Mouse (Mus musculus): ENCODE data around the gene Akap6. TPM values are rescaled to one million over a fixed set of nuclear protein-coding genes. Genes with fewer than 3 reads are reported as not detected.

Akap6 gene
- polyA plus RNA-seq, 1 experiment from 2014 or later = 1.2 TPM

DNA sequence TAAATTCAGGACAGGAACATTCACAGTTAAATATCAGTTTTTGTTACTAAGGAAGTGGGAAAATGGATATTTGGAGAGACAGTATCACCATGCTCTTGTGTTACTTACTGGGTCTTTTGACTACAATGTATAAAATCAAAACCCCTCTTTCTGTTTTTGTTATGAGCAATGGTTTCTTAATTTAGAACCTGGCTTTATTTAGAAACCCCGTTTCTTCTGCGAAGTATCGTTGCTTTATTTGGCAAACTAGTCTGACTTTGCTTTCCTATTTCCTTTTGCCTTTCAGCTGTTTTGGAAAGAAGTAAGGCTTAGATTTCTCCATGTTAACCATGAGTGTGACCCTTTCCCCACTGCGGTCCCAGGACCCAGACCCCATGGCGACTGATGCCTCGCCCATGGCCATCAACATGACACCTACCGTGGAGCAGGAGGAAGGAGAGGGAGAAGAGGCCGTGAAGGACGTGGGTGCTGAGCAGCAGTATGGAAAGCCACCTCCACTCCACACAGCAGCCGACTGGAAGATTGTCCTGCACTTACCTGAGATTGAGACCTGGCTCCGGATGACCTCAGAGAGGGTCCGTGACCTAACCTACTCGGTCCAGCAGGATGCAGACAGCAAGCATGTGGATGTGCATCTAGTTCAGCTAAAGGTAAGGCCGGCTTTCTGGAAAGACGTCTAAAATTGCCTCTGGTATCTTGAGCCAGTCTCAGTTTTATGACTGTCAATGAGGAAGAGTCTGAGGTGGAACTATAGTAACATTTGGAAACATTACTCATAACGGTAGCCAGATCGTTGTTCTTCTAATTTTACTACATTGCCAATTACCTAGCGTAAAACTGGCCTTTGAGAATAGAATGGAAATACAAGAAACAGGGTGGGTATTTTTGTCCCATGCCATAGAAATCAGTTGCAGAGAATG lies 96.6 kb downstream of the Akap6 start:
- Histone ChIP-seq H3K4me2 (replicated peaks) (no peak overlapping the region), H3K4me3 (no peak overlapping the region), H3K36me3 (no peaks in the 10 kb centered on the region), H3K9ac (no peak overlapping the region), H3K27ac (no peak overlapping the region), H3K9me3 (no peaks in the 10 kb centered on the region), H3K4me1 (no peaks in the 10 kb centered on the region), H3K27me3 (0 out of 2 replicates have a peak, but pooled peaks cover 7% of the 10 kb centered on the region)
- ATAC-seq (ENCODE audit: low FRiP score, low read depth) = no peak
- WGBS = 83% methylated on average over 18 of the region's 18 CpGs

DNA sequence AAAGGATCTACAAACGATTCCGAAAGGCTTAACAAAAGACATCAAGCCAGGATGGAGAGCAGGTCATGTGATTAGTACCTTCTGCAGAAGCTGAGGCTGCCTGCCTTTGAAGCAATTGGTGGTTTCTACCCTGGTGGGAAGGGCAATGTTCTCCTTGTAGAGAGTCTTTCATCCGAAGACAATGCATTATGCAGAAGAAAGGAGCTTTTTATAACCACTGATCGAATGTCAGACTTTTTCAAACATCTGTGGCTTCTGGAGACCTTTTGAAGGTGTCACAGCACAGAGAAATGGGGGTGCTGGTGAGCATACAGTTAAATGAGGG lies 97.2 kb downstream of the Akap6 start:
- no peaks in the 10 kb centered on the region for H3K9me3 ChIP-seq
- 0 out of 2 replicates have a peak, but pooled peaks cover 3% of the 10 kb centered on the region for H3K27me3 ChIP-seq
- H3K4me2 ChIP-seq (replicated peaks) = no peak overlapping the region
- no peaks in the 10 kb centered on the region for H3K4me1 ChIP-seq
- H3K36me3 ChIP-seq = no peaks in the 10 kb centered on the region
- no peak overlapping the region for H3K9ac ChIP-seq
- H3K4me3 ChIP-seq = no peak overlapping the region
- no peak for ATAC-seq (ENCODE audit: low FRiP score, low read depth)
- WGBS = 74% methylated on average over 4 of the region's 4 CpGs
- no peak overlapping the region for H3K27ac ChIP-seq

DNA sequence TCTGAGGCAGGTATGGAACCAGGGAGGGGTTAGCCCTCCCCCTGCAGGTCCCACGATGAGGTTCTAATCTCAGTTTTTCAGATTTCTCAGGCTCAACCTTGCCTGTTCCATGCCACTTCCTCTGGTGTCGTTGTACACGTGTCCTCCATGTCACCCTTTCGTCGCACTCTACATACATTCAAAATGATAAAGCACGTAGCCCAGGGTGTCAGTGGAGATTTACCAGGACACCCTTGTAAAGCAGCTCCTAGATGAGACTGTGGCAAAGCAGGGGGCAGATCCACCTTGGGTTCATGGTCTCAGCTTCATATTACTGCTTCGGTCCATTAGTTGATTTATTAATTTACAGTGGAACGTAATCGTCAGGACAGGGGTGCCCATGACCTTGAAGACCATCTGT lies 100.5 kb downstream of the Akap6 start:
- no peaks in the 10 kb centered on the region for H3K4me1 ChIP-seq
- H3K27me3 ChIP-seq = no peaks in the 10 kb centered on the region
- no peak overlapping the region for H3K27ac ChIP-seq
- H3K36me3 ChIP-seq = no peaks in the 10 kb centered on the region
- no peak overlapping the region for H3K4me3 ChIP-seq
- no peak overlapping the region for H3K4me2 ChIP-seq (replicated peaks)
- WGBS = 84% methylated on average over 9 of the region's 9 CpGs
- no peak overlapping the region for H3K9ac ChIP-seq
- 0 out of 2 replicates have a peak, but pooled peaks cover 3% of the 10 kb centered on the region for H3K9me3 ChIP-seq
- no peak for ATAC-seq (ENCODE audit: low FRiP score, low read depth)

DNA sequence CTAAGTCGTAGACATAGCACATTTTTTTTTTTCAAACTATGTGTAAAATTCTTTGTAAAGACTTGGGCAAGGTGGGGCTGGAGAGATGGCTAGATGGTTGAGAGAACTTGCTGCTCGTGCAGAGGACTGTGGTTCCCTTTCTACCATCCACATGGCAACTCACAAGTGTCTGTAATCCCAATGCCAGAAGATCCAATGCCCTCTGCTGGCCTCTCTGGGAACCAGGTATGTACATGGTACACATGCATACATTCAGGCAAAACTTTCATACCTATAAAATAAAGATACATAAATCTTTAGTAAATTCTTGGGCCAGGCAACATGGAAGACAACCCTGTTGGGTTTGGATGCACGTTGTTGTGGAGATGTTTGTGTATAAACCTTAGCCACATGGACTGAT lies 107.1 kb downstream of the Akap6 start:
- Histone ChIP-seq H3K36me3 (no peaks in the 10 kb centered on the region), H3K4me1 (no peaks in the 10 kb centered on the region), H3K9ac (no peak overlapping the region), H3K27me3 (no peaks in the 10 kb centered on the region), H3K27ac (no peak overlapping the region), H3K4me3 (no peak overlapping the region), H3K9me3 (0 out of 2 replicates have a peak, but pooled peaks cover 3% of the 10 kb centered on the region), H3K4me2 (replicated peaks) (no peak overlapping the region)
- no peak for ATAC-seq (ENCODE audit: low FRiP score, low read depth)
- WGBS = 72% methylated on average over 3 of the region's 3 CpGs

- no peaks in the 10 kb centered on the region for H3K27me3 ChIP-seq
- no peak overlapping the region for H3K4me3 ChIP-seq
- 66% methylated on average over 7 of the region's 7 CpGs for WGBS
- H3K27ac ChIP-seq = no peak overlapping the region
- ATAC-seq (ENCODE audit: low FRiP score, low read depth) = no peak
- H3K4me2 ChIP-seq (replicated peaks) = no peak overlapping the region
- H3K9ac ChIP-seq = no peak overlapping the region
- H3K36me3 ChIP-seq = no peaks in the 10 kb centered on the region
- no peaks in the 10 kb centered on the region for H3K9me3 ChIP-seq
- no peaks in the 10 kb centered on the region for H3K4me1 ChIP-seq
These were observed 119.4 kb downstream of the Akap6 start for GRCm38 (mm10) chr12:52818588-52818987.

- no peak for ATAC-seq (ENCODE audit: low FRiP score, low read depth)
- Histone ChIP-seq H3K4me1 (no peaks in the 10 kb centered on the region), H3K27ac (no peak overlapping the region), H3K9me3 (no peaks in the 10 kb centered on the region), H3K4me3 (no peak overlapping the region), H3K36me3 (no peaks in the 10 kb centered on the region), H3K4me2 (replicated peaks) (no peak overlapping the region), H3K9ac (no peak overlapping the region), H3K27me3 (no peaks in the 10 kb centered on the region)
- 87% methylated on average over 5 of the region's 5 CpGs for WGBS
These were observed 125.6 kb downstream of the Akap6 start for GRCm38 (mm10) chr12:52824774-52825173.

GRCm38 (mm10) chr12:52828944-52829736 lies 130.0 kb downstream of the Akap6 start:
- no peak overlapping the region for H3K4me2 ChIP-seq (replicated peaks)
- no peak for ATAC-seq (ENCODE audit: low FRiP score, low read depth)
- H3K27ac ChIP-seq = no peak overlapping the region

GRCm38 (mm10) chr12:52831782-52832181 lies 132.6 kb downstream of the Akap6 start:
- H3K9ac ChIP-seq = no peak overlapping the region; the same call in 1 of the 2 replicates
- H3K9me3 ChIP-seq = no peaks in the 10 kb centered on the region
- ATAC-seq (ENCODE audit: low FRiP score, low read depth) = no peak
- H3K4me3 ChIP-seq = no peak overlapping the region
- no peaks in the 10 kb centered on the region for H3K36me3 ChIP-seq
- WGBS = 40% methylated on average over 9 of the region's 9 CpGs
- H3K27ac ChIP-seq = no peak overlapping the region
- H3K27me3 ChIP-seq = no peaks in the 10 kb centered on the region
- H3K4me1 ChIP-seq = peaks cover 26% of the 10 kb centered on the region
- 0 out of 2 replicates have a peak overlapping the region, but pooled peaks have one; percentile 21 for H3K4me2 ChIP-seq (replicated peaks)

More at GRCm38 (mm10) chr12:52828944-52829736, 130.0 kb downstream of the Akap6 start:
- no peak overlapping the region for H3K9ac ChIP-seq
- WGBS = 72% methylated on average over 14 of the region's 14 CpGs
- H3K4me1 ChIP-seq = peaks cover 4% of the 10 kb centered on the region; the same call in 1 of the 2 replicates
- H3K27me3 ChIP-seq = no peaks in the 10 kb centered on the region
- no peaks in the 10 kb centered on the region for H3K9me3 ChIP-seq
- no peak overlapping the region for H3K4me3 ChIP-seq
- no peaks in the 10 kb centered on the region for H3K36me3 ChIP-seq

DNA sequence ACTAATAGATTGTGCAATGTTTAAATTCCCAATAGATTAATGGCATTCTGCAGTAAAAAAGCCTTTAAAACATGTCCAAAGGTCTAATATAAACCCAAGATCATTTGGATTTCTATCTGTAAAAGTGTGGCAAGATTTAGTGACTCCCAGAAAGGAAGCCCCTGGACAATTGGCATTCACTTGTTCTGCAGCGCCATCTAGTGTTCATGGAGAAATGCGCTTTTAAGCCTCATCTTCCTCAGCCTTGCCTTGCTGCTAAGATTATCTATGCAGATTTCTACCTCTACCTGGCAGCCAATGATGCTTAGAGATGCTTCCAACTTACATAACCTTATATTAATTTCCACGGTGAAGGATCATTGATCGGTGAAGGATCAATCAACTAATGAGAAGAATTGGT lies 133.0 kb downstream of the Akap6 start:
- Histone ChIP-seq H3K4me2 (replicated peaks) (no peak overlapping the region), H3K4me3 (no peak overlapping the region), H3K4me1 (peaks cover 29% of the 10 kb centered on the region), H3K27me3 (no peaks in the 10 kb centered on the region), H3K27ac (no peak overlapping the region), H3K9me3 (no peaks in the 10 kb centered on the region), H3K9ac (no peak overlapping the region), H3K36me3 (no peaks in the 10 kb centered on the region)
- 5% methylated on average over 4 of the region's 4 CpGs for whole genome bisulfite sequencing
- ATAC-seq (ENCODE audit: low FRiP score, low read depth) = no peak; the same call in 1 of the 2 replicates

DNA sequence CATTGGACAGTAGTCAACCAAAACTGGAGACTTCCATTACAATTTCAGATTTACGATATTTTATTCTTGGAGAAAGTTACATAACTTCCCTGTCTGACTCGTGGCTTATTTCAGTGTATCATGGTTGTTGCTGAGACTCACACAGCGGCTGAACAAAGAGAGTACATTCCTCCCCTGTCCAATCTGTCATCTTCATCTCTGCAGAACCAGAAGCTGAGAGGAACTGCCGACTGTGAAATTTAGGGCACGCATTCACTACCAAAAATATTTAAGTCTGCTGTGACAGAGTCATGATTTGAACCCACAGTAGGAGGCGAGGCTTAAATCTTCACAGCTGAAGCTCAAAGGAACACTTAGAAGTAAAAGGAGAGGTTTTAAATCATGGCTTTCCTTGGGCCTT lies 134.0 kb downstream of the Akap6 start:
- 68% methylated on average over 6 of the region's 6 CpGs for WGBS
- ATAC-seq (ENCODE audit: low FRiP score, low read depth) = no peak
- H3K9ac ChIP-seq = no peak overlapping the region
- no peak overlapping the region for H3K27ac ChIP-seq
- H3K9me3 ChIP-seq = no peaks in the 10 kb centered on the region
- no peak overlapping the region for H3K4me2 ChIP-seq (replicated peaks)
- H3K27me3 ChIP-seq = no peaks in the 10 kb centered on the region
- no peak overlapping the region for H3K4me3 ChIP-seq
- peaks cover 29% of the 10 kb centered on the region for H3K4me1 ChIP-seq
- H3K36me3 ChIP-seq = no peaks in the 10 kb centered on the region

DNA sequence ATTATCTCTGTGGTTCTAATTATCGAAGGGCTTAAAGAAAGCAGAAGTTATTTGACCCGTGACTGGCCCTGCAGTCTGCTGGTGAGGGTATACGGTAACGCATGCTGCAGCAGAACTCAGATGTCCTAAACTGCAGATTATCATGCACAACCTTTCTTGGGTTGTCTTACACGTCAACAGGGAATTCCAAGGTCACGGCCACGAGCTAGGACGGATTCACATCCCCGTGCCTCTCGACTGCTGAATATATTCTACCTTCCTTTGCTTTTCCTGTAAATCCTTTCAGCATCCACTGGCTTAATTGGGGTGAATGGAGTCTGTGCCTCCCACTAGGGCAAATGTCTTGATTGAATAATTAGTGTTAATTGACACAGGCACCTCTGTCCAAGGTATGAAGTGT lies 134.9 kb downstream of the Akap6 start:
- no peak overlapping the region for H3K9ac ChIP-seq
- H3K27ac ChIP-seq = no peak overlapping the region
- H3K9me3 ChIP-seq = no peaks in the 10 kb centered on the region
- no peak overlapping the region for H3K4me3 ChIP-seq
- no peak for ATAC-seq (ENCODE audit: low FRiP score, low read depth)
- WGBS = 48% methylated on average over 10 of the region's 10 CpGs
- peaks cover 29% of the 10 kb centered on the region for H3K4me1 ChIP-seq
- no peaks in the 10 kb centered on the region for H3K27me3 ChIP-seq
- no peak overlapping the region for H3K4me2 ChIP-seq (replicated peaks)
- no peaks in the 10 kb centered on the region for H3K36me3 ChIP-seq

DNA sequence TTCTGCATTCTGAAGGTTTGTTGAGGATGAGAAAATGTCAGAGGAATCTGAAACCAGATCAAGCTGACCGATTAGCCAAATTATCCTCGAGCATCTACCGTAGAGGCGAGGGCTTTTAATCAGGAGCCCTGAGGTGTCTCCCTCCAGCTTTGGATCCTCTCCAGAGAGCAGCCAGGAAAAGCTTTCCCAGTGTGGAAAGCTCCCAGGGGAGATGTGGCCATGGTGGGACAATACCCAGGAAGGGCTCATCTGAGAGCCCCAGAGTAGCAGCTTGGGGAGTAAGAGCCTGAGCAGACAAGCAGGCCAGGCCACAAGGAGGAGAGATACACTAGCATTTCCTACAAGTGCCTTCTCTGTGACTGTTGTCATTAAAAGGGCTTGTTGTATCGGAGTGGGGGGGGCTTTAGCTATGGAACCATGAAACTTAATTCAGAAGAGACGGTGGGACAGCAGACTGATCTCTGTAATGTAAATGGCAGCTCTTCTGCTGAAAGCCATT lies 135.6 kb downstream of the Akap6 start:
- ATAC-seq (ENCODE audit: low FRiP score, low read depth) = no peak
- Histone ChIP-seq H3K27me3 (no peaks in the 10 kb centered on the region), H3K4me2 (replicated peaks) (peak overlapping the region; percentile 27), H3K27ac (peak overlapping the region; percentile 64; the same call in 1 of the 2 replicates), H3K4me3 (no peak overlapping the region), H3K9me3 (no peaks in the 10 kb centered on the region), H3K36me3 (no peaks in the 10 kb centered on the region), H3K9ac (no peak overlapping the region), H3K4me1 (peaks cover 29% of the 10 kb centered on the region)
- 62% methylated on average over 6 of the region's 6 CpGs for WGBS

All from limb, embryonic 13.5 days (tissue).